In the genomic region with DNA sequence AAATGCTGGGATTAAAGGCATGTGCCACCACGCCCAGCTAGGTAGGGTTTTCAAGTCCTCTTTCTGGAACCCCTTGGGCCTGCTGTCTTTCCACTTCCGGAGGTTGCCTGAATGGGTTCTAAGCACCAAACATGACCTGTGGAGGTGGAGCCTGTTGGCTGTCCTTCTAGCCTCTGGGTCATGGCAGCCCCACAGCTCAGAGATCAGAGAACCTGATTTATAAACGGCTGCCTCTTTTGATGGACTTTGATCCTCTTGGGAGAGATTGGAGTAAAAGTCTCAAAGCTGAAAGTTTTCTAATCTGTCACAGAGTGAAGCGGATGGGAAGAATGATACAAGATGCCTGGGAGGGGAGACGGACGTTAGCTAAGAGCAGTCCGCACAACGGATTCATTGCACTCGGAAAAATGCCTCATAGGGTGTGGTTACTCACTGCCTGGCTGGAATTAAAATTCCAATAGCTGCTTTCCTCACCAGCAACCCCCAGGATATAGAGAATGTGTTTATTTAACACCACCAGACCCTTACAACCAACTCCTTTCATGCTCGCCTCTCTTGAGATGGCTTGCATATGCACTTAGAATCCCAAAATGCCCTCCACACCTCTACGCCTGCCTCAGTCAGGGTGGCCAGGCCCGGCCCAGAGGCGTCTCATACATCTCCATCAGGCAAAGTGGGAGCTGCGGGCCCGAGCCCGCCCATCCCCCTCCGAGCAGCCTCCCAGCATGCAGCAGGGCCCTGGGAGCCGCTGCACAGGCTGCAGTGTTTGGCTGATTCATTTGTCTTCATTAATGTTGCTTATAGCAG, we compare ENCODE assay signal across 9 mouse cellular contexts.
A peak's percentile ranks its signal among the peaks of the same experiment; 100 is the strongest.
DNase-seq lines count a peak whose midpoint lies in the region; ATAC-seq lines count a peak whose summit lies in the region.
"Had no signal": no experiment of that assay in that cellular context is flagged by ENCODE, and none has a peak within 500 bp of the region (broad histone marks: within the 10 kb centered on the region; RNA-seq: fewer than 3 reads in every experiment).

No protein-coding gene starts in this region.

- 40% methylated on average over 18 of the region's 18 CpGs for WGBS in forebrain, embryonic 13.5 days

- peak overlapping the region; percentile 24; the same call in 1 of the 2 replicates for H3K4me2 ChIP-seq in forebrain, embryonic 13.5 days

- no peaks in the 10 kb centered on the region for H3K36me3 ChIP-seq in forebrain, embryonic 13.5 days (ENCODE audit: poor library complexity, severe bottlenecking)

- no peak overlapping the region for H3K4me3 ChIP-seq in forebrain, embryonic 13.5 days
- H3K4me3 ChIP-seq: erythroblast, embryonic 14.5 days had no signal

- peak; percentile 88 for ATAC-seq in forebrain, embryonic 13.5 days

- H3K27me3 ChIP-seq in forebrain, embryonic 13.5 days, result no peaks in the 10 kb centered on the region

- no peaks in the 10 kb centered on the region for H3K9me3 ChIP-seq in forebrain, embryonic 13.5 days (replicated peaks)

- peak; percentile 29 for DNase-seq in right cerebral cortex, postnatal 4 days
- DNase-seq in right cerebral cortex, adult 2 months (ENCODE audit: low spot score in 2 of 2), result no peak
- peak; percentile 36 to 63 for DNase-seq in lung, postnatal 4 days
- DNase-seq in gastrocnemius, postnatal 25 days, result no peak
- DNase-seq in left cerebral cortex, adult 8-10 months (ENCODE audit: low spot score in 2 of 2), result no peak
- no peak for DNase-seq in layer of hippocampus, adult 9-10 months (ENCODE audit: low spot score)
- DNase-seq: adrenal gland, adult 2 months had no signal

- peak overlapping the region; percentile 34; the same call in 1 of the 2 replicates for H3K9ac ChIP-seq in forebrain, embryonic 13.5 days

- peak overlapping the region; percentile 54; the same call in 1 of the 2 replicates for H3K27ac ChIP-seq in forebrain, embryonic 13.5 days

- peaks cover 36% of the 10 kb centered on the region for H3K4me1 ChIP-seq in forebrain, embryonic 13.5 days

Comparison
In these comparisons a context has a peak if more than half of its experiments do, and no peak if none do; other contexts are left out.
1. DNase-seq: peak in right cerebral cortex, postnatal 4 days (single experiment) and lung, postnatal 4 days (2 of 2); none in right cerebral cortex, adult 2 months (0 of 2), gastrocnemius, postnatal 25 days (single experiment), left cerebral cortex, adult 8-10 months (0 of 2) and layer of hippocampus, adult 9-10 months (single experiment).